Mouse (Mus musculus) heart, adult 10 weeks (tissue): ENCODE measurements around the gene Ryr2. TPM values are rescaled to one million over a fixed set of nuclear protein-coding genes. Genes with fewer than 3 reads are reported as not detected.

Source experiments
- polyA plus RNA-seq: library from polyadenylated mRNA; stranded (reverse); fragments of 350-450 nt; fragmentation: Illumina TruSeq; extraction: RNeasy Lipid Tissue Mini Kit (QIAGEN cat#74804); gene quantifications from one replicate; pipeline ENCODE4 v1.2.3, GENCODE M21; 2014; ENCODE audit warnings: low read depth, low replicate concordance

Gene Ryr2
- polyA plus RNA-seq = 486 TPM

GRCm38 (mm10) chr13:12106662-12107632, at the start of gene Ryr2:
Ryr2 (minus strand) TSS chr13:12106945.

Other genes with a start within 250 kb of the Ryr2 start
- gene Mtr, start 151.2 kb upstream of the Ryr2 start, polyA plus RNA-seq = 113 TPM
- 1,417 TPM for gene Actn2, start 233.8 kb upstream of the Ryr2 start, polyA plus RNA-seq